Mouse (Mus musculus) embryo, embryonic 10 days (tissue): Measurements from ENCODE around the gene Osm.

Experiments
- DNase-seq: peaks from one replicate; pipeline ENCODE4 v3.0.0-alpha.2; 2015; ENCODE audit warnings: low spot score

The Osm gene

GRCm38 (mm10) chr11:4239691-4240090 is 3.5 kb downstream of the Osm start:
- DNase-seq: no peak

GRCm38 (mm10) chr11:4240151-4240550 is 3.9 kb downstream of the Osm start:
- no peak for DNase-seq

GRCm38 (mm10) chr11:4241180-4241579 is 5.0 kb downstream of the Osm start:
- no peak for DNase-seq

- DNase-seq: no peak
Observed at GRCm38 (mm10) chr11:4246126-4246525, 9.9 kb downstream of the Osm start.

- DNase-seq: no peak
Observed at GRCm38 (mm10) chr11:4246623-4247022, 10.4 kb downstream of the Osm start.

- no peak for DNase-seq
Observed at GRCm38 (mm10) chr11:4247201-4247959, 11.2 kb downstream of the Osm start.

GRCm38 (mm10) chr11:4249151-4249550 is 12.9 kb downstream of the Osm start:
- DNase-seq: no peak

GRCm38 (mm10) chr11:4250290-4250689 is 14.1 kb downstream of the Osm start:
- no peak for DNase-seq

- no peak for DNase-seq
Observed at GRCm38 (mm10) chr11:4251376-4251775, 15.2 kb downstream of the Osm start.

- no peak for DNase-seq
Observed at GRCm38 (mm10) chr11:4252886-4253285, 16.7 kb downstream of the Osm start.

GRCm38 (mm10) chr11:4256846-4257607 is 20.8 kb downstream of the Osm start, which contains the start of gene Lif:
TSS of gene Lif (plus strand) at chr11:4257557.
- DNase-seq: no peak

- no peak for DNase-seq
Observed at GRCm38 (mm10) chr11:4257756-4258155, 21.5 kb downstream of the Osm start.

- DNase-seq: peak; percentile 90
Observed at GRCm38 (mm10) chr11:4258657-4259082, 22.4 kb downstream of the Osm start.

GRCm38 (mm10) chr11:4260463-4261187 is 24.4 kb downstream of the Osm start:
- no peak for DNase-seq

GRCm38 (mm10) chr11:4261188-4261494 is 24.9 kb downstream of the Osm start:
- peak; percentile 66 for DNase-seq

GRCm38 (mm10) chr11:4261969-4262368 is 25.7 kb downstream of the Osm start:
- no peak for DNase-seq

- DNase-seq: no peak
Observed at GRCm38 (mm10) chr11:4262847-4263246, 26.6 kb downstream of the Osm start.

GRCm38 (mm10) chr11:4263296-4263695 is 27.1 kb downstream of the Osm start:
- no peak for DNase-seq

GRCm38 (mm10) chr11:4264066-4264465 is 27.8 kb downstream of the Osm start:
- no peak for DNase-seq

- peak; percentile 27 for DNase-seq
Observed at GRCm38 (mm10) chr11:4266271-4267201, 30.3 kb downstream of the Osm start.

GRCm38 (mm10) chr11:4267202-4267578 is 31.0 kb downstream of the Osm start:
- no peak for DNase-seq

- no peak for DNase-seq
Observed at GRCm38 (mm10) chr11:4268500-4268899, 32.3 kb downstream of the Osm start.
